Mouse (Mus musculus): ENCODE measurements at regions not wholly inside any gene's neighbourhood (a gene's known extent, or its start where the extent isn't known, plus 50 kb on each side); places are given as distances from the start of the nearest gene placed in this dataset.

- TF ChIP-seq CTCF (IDR thresholded peaks at IDR 0.05; ENCODE audit: insufficient read depth, low read length) (no peak), POLR2A (IDR thresholded peaks at IDR 0.05; ENCODE audit: borderline replicate concordance, extremely low read depth, low read depth, low read length) (no peak)
These were observed 84.0 kb upstream of the Mbnl1 start for GRCm38 (mm10) chr3:60388593-60388992.

Measured in lung, adult 2 months (tissue).